Mouse (Mus musculus) urinary bladder, adult 18-20 months (tissue): ENCODE results near the gene Ugt2b37.
"Not testable (repeated sequence)": the region's sequence is repeated elsewhere in the genome, so short reads cannot be mapped to it uniquely, and the experiment has no call there.

ENCODE experiments used
- DNase-seq, 2 experiments: peaks; one replicate each; pipeline ENCODE4 v3.0.0; 2022; ENCODE audit warnings: low spot score in 2 of 2, mixed read lengths in 2 of 2

Ugt2b37 gene

GRCm38 (mm10) chr5:87254676-87255075 is at the start of gene Ugt2b37:
Gene Ugt2b37 (minus strand): TSS chr5:87254804.
- DNase-seq: not testable (repeated sequence)

DNA sequence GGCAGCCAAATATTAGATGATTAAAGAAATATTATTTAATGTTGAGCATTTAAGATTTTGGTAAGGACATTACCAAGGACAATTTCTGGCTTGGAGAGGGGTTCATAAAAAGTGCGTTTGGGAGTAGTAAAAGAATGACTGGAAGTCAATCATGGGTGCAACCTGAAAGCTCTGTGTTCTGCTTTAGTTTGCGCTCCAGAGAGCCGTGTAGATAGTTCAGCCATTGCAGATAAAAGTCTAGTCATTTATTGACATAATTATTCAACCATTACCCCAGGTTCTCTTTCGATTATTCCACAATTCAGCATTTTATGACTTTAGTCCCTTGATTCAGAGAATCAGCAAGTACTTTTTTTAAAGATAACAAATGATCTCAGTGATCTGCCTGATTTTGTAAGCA is 31.6 kb upstream of the Ugt2b37 start:
- not testable (repeated sequence) for DNase-seq

GRCm38 (mm10) chr5:87275986-87276385 is 21.4 kb upstream of the Ugt2b37 start:
- DNase-seq: not testable (repeated sequence)

GRCm38 (mm10) chr5:87275581-87275980 is 21.0 kb upstream of the Ugt2b37 start:
- DNase-seq: no peak

GRCm38 (mm10) chr5:87255831-87256230 is 1.2 kb upstream of the Ugt2b37 start:
- no peak for DNase-seq

DNA sequence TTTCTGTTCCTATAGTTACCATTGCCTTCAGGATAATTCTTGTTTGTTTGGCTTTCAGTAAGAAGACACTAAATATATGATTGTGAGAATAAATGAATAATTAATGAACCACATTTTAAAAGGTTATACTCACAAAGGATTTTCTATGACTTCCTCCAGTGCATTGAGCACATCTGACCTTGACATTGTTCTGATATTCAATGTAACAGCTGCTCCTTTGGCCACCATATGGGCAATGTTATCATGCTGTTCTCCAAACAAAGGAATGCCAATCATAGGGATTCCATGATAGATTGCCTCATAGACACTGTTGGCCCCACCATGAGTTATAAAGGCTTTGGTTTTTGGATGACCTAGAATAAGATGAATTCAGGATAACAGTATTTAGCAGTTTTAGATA is 12.5 kb downstream of the Ugt2b37 start:
- DNase-seq: not testable (repeated sequence)

- not testable (repeated sequence) for DNase-seq
Observed at GRCm38 (mm10) chr5:87196430-87196829, 58.2 kb downstream of the Ugt2b37 start.
